Mouse (Mus musculus): ENCODE measurements at regions not wholly inside any gene's neighbourhood (a gene's known extent, or its start where the extent isn't known, plus 50 kb on each side); places are given as distances from the start of the nearest gene placed in this dataset.

GRCm38 (mm10) chr16:90628605-90629120, 98.5 kb downstream of the Mis18a start:
- 50% methylated on average over 13 of the region's 13 CpGs for WGBS
- no peaks in the 10 kb centered on the region for H3K9me3 ChIP-seq
- no peak overlapping the region for H3K4me3 ChIP-seq
- ATAC-seq (replicated peaks): no peak
- no peaks in the 10 kb centered on the region for H3K36me3 ChIP-seq (replicated peaks)
- no peak overlapping the region for H3K9ac ChIP-seq
- H3K27me3 ChIP-seq (replicated peaks): no peaks in the 10 kb centered on the region
- H3K4me1 ChIP-seq: peaks cover 14% of the 10 kb centered on the region; the same call in 1 of the 2 replicates
- H3K27ac ChIP-seq: peak overlapping the region; percentile 48; the same call in 1 of the 2 replicates
- H3K4me2 ChIP-seq: no peak overlapping the region

GRCm38 (mm10) chr16:90626035-90626670, 101.1 kb downstream of the Mis18a start:
- Histone ChIP-seq H3K9ac (no peak overlapping the region), H3K4me3 (no peak overlapping the region), H3K27ac (no peak overlapping the region), H3K9me3 (no peaks in the 10 kb centered on the region), H3K36me3 (replicated peaks) (no peaks in the 10 kb centered on the region), H3K27me3 (replicated peaks) (no peaks in the 10 kb centered on the region), H3K4me1 (peaks cover 28% of the 10 kb centered on the region), H3K4me2 (no peak overlapping the region)
- ATAC-seq (replicated peaks): no peak
- 74% methylated on average over 9 of the region's 9 CpGs for WGBS

- H3K9me3 ChIP-seq: no peaks in the 10 kb centered on the region
- no peaks in the 10 kb centered on the region for H3K27me3 ChIP-seq (replicated peaks)
- 85% methylated on average over 16 of the region's 16 CpGs for WGBS
- H3K9ac ChIP-seq: no peak overlapping the region
- no peaks in the 10 kb centered on the region for H3K36me3 ChIP-seq (replicated peaks)
- H3K4me1 ChIP-seq: peaks cover 28% of the 10 kb centered on the region
- no peak overlapping the region for H3K4me3 ChIP-seq
- no peak overlapping the region for H3K27ac ChIP-seq
- no peak overlapping the region for H3K4me2 ChIP-seq
- ATAC-seq (replicated peaks): no peak
Observed at GRCm38 (mm10) chr16:90625301-90626034, 101.7 kb downstream of the Mis18a start.

GRCm38 (mm10) chr16:90624039-90624625, 103.1 kb downstream of the Mis18a start:
- H3K27ac ChIP-seq: no peak overlapping the region; the same call in 1 of the 2 replicates
- no peak overlapping the region for H3K4me3 ChIP-seq
- ATAC-seq (replicated peaks): 0 out of 2 replicates have a peak, but pooled peaks have one; percentile 43
- no peaks in the 10 kb centered on the region for H3K9me3 ChIP-seq
- H3K9ac ChIP-seq: no peak overlapping the region
- H3K4me1 ChIP-seq: peaks cover 21% of the 10 kb centered on the region
- H3K36me3 ChIP-seq (replicated peaks): no peaks in the 10 kb centered on the region
- H3K27me3 ChIP-seq (replicated peaks): no peaks in the 10 kb centered on the region
- 55% methylated on average over 17 of the region's 17 CpGs for WGBS
- H3K4me2 ChIP-seq: peak overlapping the region; percentile 4; the same call in 1 of the 2 replicates

GRCm38 (mm10) chr16:90622677-90623225, 104.5 kb downstream of the Mis18a start:
- no peak for ATAC-seq (replicated peaks)
- no peaks in the 10 kb centered on the region for H3K9me3 ChIP-seq
- peaks cover 15% of the 10 kb centered on the region for H3K4me1 ChIP-seq
- H3K4me3 ChIP-seq: no peak overlapping the region
- whole genome bisulfite sequencing: 62% methylated on average over 8 of the region's 8 CpGs
- no peaks in the 10 kb centered on the region for H3K36me3 ChIP-seq (replicated peaks)
- no peak overlapping the region for H3K4me2 ChIP-seq
- H3K27ac ChIP-seq: peak overlapping the region; percentile 40; the same call in 1 of the 2 replicates
- no peaks in the 10 kb centered on the region for H3K27me3 ChIP-seq (replicated peaks)
- H3K9ac ChIP-seq: no peak overlapping the region

- no peak overlapping the region for H3K4me3 ChIP-seq
- no peak for ATAC-seq (replicated peaks)
- H3K27me3 ChIP-seq (replicated peaks): no peaks in the 10 kb centered on the region
- no peaks in the 10 kb centered on the region for H3K9me3 ChIP-seq
- WGBS: 44% methylated on average over 13 of the region's 13 CpGs
- H3K36me3 ChIP-seq (replicated peaks): no peaks in the 10 kb centered on the region
- peak overlapping the region; percentile 40 for H3K27ac ChIP-seq
- H3K4me2 ChIP-seq: no peak overlapping the region
- no peak overlapping the region for H3K9ac ChIP-seq
- H3K4me1 ChIP-seq: peaks cover 15% of the 10 kb centered on the region
Observed at GRCm38 (mm10) chr16:90621761-90622411, 105.3 kb downstream of the Mis18a start.

GRCm38 (mm10) chr16:90619565-90620311, 107.5 kb downstream of the Mis18a start:
- H3K4me1 ChIP-seq: peaks cover 15% of the 10 kb centered on the region
- no peak for ATAC-seq (replicated peaks)
- H3K27me3 ChIP-seq (replicated peaks): no peaks in the 10 kb centered on the region
- H3K27ac ChIP-seq: no peak overlapping the region
- H3K4me2 ChIP-seq: no peak overlapping the region
- no peak overlapping the region for H3K9ac ChIP-seq
- 84% methylated on average over 13 of the region's 13 CpGs for WGBS
- no peaks in the 10 kb centered on the region for H3K36me3 ChIP-seq (replicated peaks)
- no peaks in the 10 kb centered on the region for H3K9me3 ChIP-seq
- no peak overlapping the region for H3K4me3 ChIP-seq

GRCm38 (mm10) chr16:90615791-90616190, 111.4 kb downstream of the Mis18a start:
- no peak overlapping the region for H3K9ac ChIP-seq
- H3K4me2 ChIP-seq: no peak overlapping the region
- ATAC-seq (replicated peaks): no peak
- no peaks in the 10 kb centered on the region for H3K36me3 ChIP-seq (replicated peaks)
- H3K9me3 ChIP-seq: no peaks in the 10 kb centered on the region
- 77% methylated on average over 10 of the region's 10 CpGs for WGBS
- H3K27ac ChIP-seq: no peak overlapping the region
- no peaks in the 10 kb centered on the region for H3K4me1 ChIP-seq
- no peaks in the 10 kb centered on the region for H3K27me3 ChIP-seq (replicated peaks)
- no peak overlapping the region for H3K4me3 ChIP-seq

- H3K4me3 ChIP-seq: no peak overlapping the region
- H3K27me3 ChIP-seq (replicated peaks): no peaks in the 10 kb centered on the region
- WGBS: 95% methylated on average over 1 of the region's 1 CpGs
- no peak overlapping the region for H3K9ac ChIP-seq
- no peak overlapping the region for H3K4me2 ChIP-seq
- H3K9me3 ChIP-seq: no peaks in the 10 kb centered on the region
- H3K36me3 ChIP-seq (replicated peaks): no peaks in the 10 kb centered on the region
- no peaks in the 10 kb centered on the region for H3K4me1 ChIP-seq
- no peak overlapping the region for H3K27ac ChIP-seq
- no peak for ATAC-seq (replicated peaks)
Observed at GRCm38 (mm10) chr16:90614137-90614536, 113.1 kb downstream of the Mis18a start.

GRCm38 (mm10) chr16:90610097-90610808, 117.0 kb downstream of the Mis18a start:
- Histone ChIP-seq H3K4me3 (no peak overlapping the region), H3K9me3 (no peaks in the 10 kb centered on the region), H3K9ac (no peak overlapping the region), H3K27me3 (replicated peaks) (no peaks in the 10 kb centered on the region), H3K36me3 (replicated peaks) (no peaks in the 10 kb centered on the region), H3K4me2 (no peak overlapping the region), H3K4me1 (no peaks in the 10 kb centered on the region), H3K27ac (no peak overlapping the region)
- WGBS: 88% methylated on average over 22 of the region's 22 CpGs
- no peak for ATAC-seq (replicated peaks)

- H3K9ac ChIP-seq: no peak overlapping the region
- no peak overlapping the region for H3K4me3 ChIP-seq
- 87% methylated on average over 7 of the region's 7 CpGs for WGBS
- H3K4me1 ChIP-seq: no peaks in the 10 kb centered on the region
- peaks cover 3% of the 10 kb centered on the region; the same call in 1 of the 2 replicates for H3K9me3 ChIP-seq
- H3K4me2 ChIP-seq: no peak overlapping the region
- H3K27ac ChIP-seq: no peak overlapping the region
- ATAC-seq (replicated peaks): no peak
- no peaks in the 10 kb centered on the region for H3K27me3 ChIP-seq (replicated peaks)
- H3K36me3 ChIP-seq (replicated peaks): no peaks in the 10 kb centered on the region
Observed at GRCm38 (mm10) chr16:90599329-90599870, 127.8 kb downstream of the Mis18a start.
